Comparison of ENCODE assay signal across 10 mouse cellular contexts in genomic region chr12:3368771-3369170, GRCm38 (mm10). TPM values are rescaled to one million over a fixed set of nuclear protein-coding genes. Genes with fewer than 3 reads are reported as not detected.
DNase-seq lines count a peak whose midpoint lies in the region; ATAC-seq lines count a peak whose summit lies in the region.
"Had no signal": no experiment of that assay in that cellular context is flagged by ENCODE, and none has a peak within 500 bp of the region (broad histone marks: within the 10 kb centered on the region; RNA-seq: fewer than 3 reads in every experiment).

No protein-coding gene starts in this region.

- DNase-seq in heart, postnatal 4 days, result no peak
- peak; percentile 42 for DNase-seq in 3T3-L1 (ENCODE audit: low read depth, low spot score)
- no peak for DNase-seq in midbrain, embryonic 10.5 days (ENCODE audit: low spot score)
- no peak for DNase-seq in adrenal gland, postnatal 36 days
- no peak for DNase-seq in ovary, postnatal 14 days (ENCODE audit: low spot score)
- DNase-seq in cerebellum, postnatal 4 days (ENCODE audit: low spot score in 2 of 2), result no peak
- DNase-seq: thymus, postnatal 36 days had no signal

- H3K4me2 ChIP-seq in heart, embryonic 14.5 days (ENCODE audit: low read length), result 0 out of 2 replicates have a peak overlapping the region, but pooled peaks have one; percentile 20
- peak overlapping the region; percentile 92 for H3K4me2 ChIP-seq in forebrain, embryonic 13.5 days
- H3K4me2 ChIP-seq: limb, embryonic 15.5 days had no signal

- no peaks in the 10 kb centered on the region for H3K9me3 ChIP-seq in heart, embryonic 14.5 days (ENCODE audit: control insufficient read depth, low read length)
- peaks cover 6% of the 10 kb centered on the region for H3K9me3 ChIP-seq in forebrain, embryonic 13.5 days (replicated peaks)
- H3K9me3 ChIP-seq in midbrain, embryonic 10.5 days (replicated peaks), result peaks cover 15% of the 10 kb centered on the region
- H3K9me3 ChIP-seq: limb, embryonic 15.5 days had no signal

- H3K27me3 ChIP-seq in heart, embryonic 14.5 days (ENCODE audit: control insufficient read depth, insufficient read depth, low read length), result no peaks in the 10 kb centered on the region
- no peaks in the 10 kb centered on the region for H3K27me3 ChIP-seq in forebrain, embryonic 13.5 days
- peaks cover 6% of the 10 kb centered on the region; the same call in 1 of the 2 replicates for H3K27me3 ChIP-seq in midbrain, embryonic 10.5 days (ENCODE audit: low read depth, poor library complexity, severe bottlenecking)
- H3K27me3 ChIP-seq: limb, embryonic 15.5 days had no signal

- no peak overlapping the region for H3K9ac ChIP-seq in heart, embryonic 14.5 days (ENCODE audit: low read length)
- H3K9ac ChIP-seq in forebrain, embryonic 13.5 days, result peak overlapping the region; percentile 63
- H3K9ac ChIP-seq: limb, embryonic 15.5 days had no signal

- H3K4me3 ChIP-seq in heart, embryonic 14.5 days (ENCODE audit: control insufficient read depth in 1 of 2, insufficient read depth in 1 of 2, low read depth in 1 of 2, low read length in 2 of 2), result no peak overlapping the region
- peak overlapping the region; percentile 37 for H3K4me3 ChIP-seq in forebrain, embryonic 13.5 days
- H3K4me3 ChIP-seq in midbrain, embryonic 10.5 days, result peak overlapping the region; percentile 32
- H3K4me3 ChIP-seq: limb, embryonic 15.5 days had no signal

- no peak for ATAC-seq in heart, embryonic 14.5 days (ENCODE audit: insufficient number of reproducible peaks, insufficient read depth, low FRiP score, low read depth)
- ATAC-seq in forebrain, embryonic 13.5 days, result no peak

- no peak overlapping the region for H3K27ac ChIP-seq in heart, embryonic 14.5 days (replicated peaks in 1 of 2; ENCODE audit: control insufficient read depth in 1 of 2, insufficient read depth in 1 of 2, low read depth in 2 of 2, low read length in 2 of 2)
- H3K27ac ChIP-seq in forebrain, embryonic 13.5 days, result peak overlapping the region; percentile 31
- H3K27ac ChIP-seq in midbrain, embryonic 10.5 days (replicated peaks), result 0 out of 2 replicates have a peak overlapping the region, but pooled peaks have one; percentile 13
- H3K27ac ChIP-seq: limb, embryonic 15.5 days had no signal

- 49% methylated on average over 3 of the region's 3 CpGs for WGBS in heart, embryonic 14.5 days
- 38% methylated on average over 3 of the region's 3 CpGs for WGBS in forebrain, embryonic 13.5 days
- WGBS in midbrain, embryonic 10.5 days, result 68% methylated on average over 3 of the region's 3 CpGs

- no peaks in the 10 kb centered on the region for H3K36me3 ChIP-seq in heart, embryonic 14.5 days (ENCODE audit: control insufficient read depth, insufficient read depth, low read length)
- H3K36me3 ChIP-seq in forebrain, embryonic 13.5 days (ENCODE audit: poor library complexity, severe bottlenecking), result peaks cover 23% of the 10 kb centered on the region
- peaks cover 36% of the 10 kb centered on the region for H3K36me3 ChIP-seq in midbrain, embryonic 10.5 days

- H3K4me1 ChIP-seq in heart, embryonic 14.5 days (ENCODE audit: control insufficient read depth in 2 of 2, insufficient read depth in 2 of 2, low read length in 2 of 2), result peaks cover 14 to 26% of the 10 kb centered on the region in 2 experiments
- peaks cover 76% of the 10 kb centered on the region for H3K4me1 ChIP-seq in forebrain, embryonic 13.5 days
- H3K4me1 ChIP-seq in midbrain, embryonic 10.5 days, result peaks cover 74% of the 10 kb centered on the region

RNA-seq across cellular contexts. Expression of gene Kif3c, which starts 3.8 kb away (rescaled TPM):
- polyA plus RNA-seq in heart, embryonic 14.5 days (2014; fragmentation: Nextera tagmentation; extraction: Ambion mirVana), result 4.5 and 5.0 TPM in 2 replicates
- total RNA-seq in heart, postnatal 4 days (2021), result 1 to 10 TPM; 5.2 to 5.7 TPM
- 64.2 and 70.4 TPM in 2 replicates for polyA plus RNA-seq in forebrain, embryonic 13.5 days (2015; fragmentation: Nextera tagmentation; extraction: Ambion mirVana)
- 19.9 and 28.5 TPM in 2 replicates for polyA plus RNA-seq in midbrain, embryonic 10.5 days (2016; fragmentation: Nextera tagmentation; extraction: Ambion mirVana)
- 10 to 100 TPM; 19.1 to 30.6 TPM for total RNA-seq in adrenal gland, postnatal 36 days (2021)

RNA-seq across cellular contexts. Expression of gene Asxl2, which starts 57.9 kb away (rescaled TPM):
- 18.7 and 21.6 TPM in 2 replicates for polyA plus RNA-seq in heart, embryonic 14.5 days (2014; fragmentation: Nextera tagmentation; extraction: Ambion mirVana)
- total RNA-seq in heart, postnatal 4 days (2021), result 10 to 100 TPM; 33.9 to 39.0 TPM
- polyA plus RNA-seq in forebrain, embryonic 13.5 days (2015; fragmentation: Nextera tagmentation; extraction: Ambion mirVana), result 17.0 and 18.1 TPM in 2 replicates
- 14.0 and 15.6 TPM in 2 replicates for polyA plus RNA-seq in midbrain, embryonic 10.5 days (2016; fragmentation: Nextera tagmentation; extraction: Ambion mirVana)
- total RNA-seq in adrenal gland, postnatal 36 days (2021), result 10 to 100 TPM; 32.7 to 39.6 TPM

RNA-seq across cellular contexts. Expression of gene Rab10, which starts 59.0 kb away (rescaled TPM):
- polyA plus RNA-seq in heart, embryonic 14.5 days (2014; fragmentation: Nextera tagmentation; extraction: Ambion mirVana), result 70.0 and 79.8 TPM in 2 replicates
- 100 to 1,000 TPM; 113 to 115 TPM for total RNA-seq in heart, postnatal 4 days (2021)
- polyA plus RNA-seq in forebrain, embryonic 13.5 days (2015; fragmentation: Nextera tagmentation; extraction: Ambion mirVana), result 103 and 106 TPM in 2 replicates
- 83.2 and 86.2 TPM in 2 replicates for polyA plus RNA-seq in midbrain, embryonic 10.5 days (2016; fragmentation: Nextera tagmentation; extraction: Ambion mirVana)
- 100 to 1,000 TPM; 180 to 238 TPM for total RNA-seq in adrenal gland, postnatal 36 days (2021)

Comparison
In these comparisons a context has a peak if more than half of its experiments do, and no peak if none do; other contexts are left out.
1. H3K27ac ChIP-seq: peak in forebrain, embryonic 13.5 days (single experiment) and midbrain, embryonic 10.5 days (single experiment); none in heart, embryonic 14.5 days (0 of 2).
2. H3K4me3 ChIP-seq: peak in forebrain, embryonic 13.5 days (single experiment) and midbrain, embryonic 10.5 days (single experiment); none in heart, embryonic 14.5 days (0 of 2).